Mouse (Mus musculus): ENCODE measurements at regions not wholly inside any gene's neighbourhood (a gene's known extent, or its start where the extent isn't known, plus 50 kb on each side); places are given as distances from the start of the nearest gene placed in this dataset.

GRCm38 (mm10) chr5:119758880-119759279 is 73.6 kb upstream of the Tbx5 start:
- no peaks in the 10 kb centered on the region for H3K27me3 ChIP-seq (replicated peaks; ENCODE audit: control insufficient read depth, insufficient read depth, low read length)

GRCm38 (mm10) chr5:119762102-119762501 is 70.4 kb upstream of the Tbx5 start:
- Histone ChIP-seq H3K27ac (ENCODE audit: insufficient read depth, low read depth, low read length) (no peak overlapping the region), H3K27me3 (replicated peaks; ENCODE audit: control insufficient read depth, insufficient read depth, low read length) (no peaks in the 10 kb centered on the region), H3K4me3 (ENCODE audit: insufficient read depth, low read depth, low read length) (no peak overlapping the region), H3K4me1 (ENCODE audit: control insufficient read depth, insufficient read depth, low read length) (no peaks in the 10 kb centered on the region), H3K36me3 (ENCODE audit: control insufficient read depth, insufficient read depth, low read length) (no peaks in the 10 kb centered on the region)
- 0 out of 2 replicates have a peak, but pooled peaks have one; percentile 16 for TF ChIP-seq CTCF (conservative IDR thresholded peaks at IDR 0.05; ENCODE audit: insufficient read depth, insufficient read length, low read depth, low read length)
- TF ChIP-seq POLR2A (IDR thresholded peaks at IDR 0.05; ENCODE audit: low read depth, low read length) = no peak
- 71% methylated on average over 4 of the region's 4 CpGs for WGBS
- DNase-seq = no peak

More at GRCm38 (mm10) chr5:119758880-119759279, 73.6 kb upstream of the Tbx5 start:
- Histone ChIP-seq H3K27ac (ENCODE audit: insufficient read depth, low read depth, low read length) (no peak overlapping the region), H3K4me1 (ENCODE audit: control insufficient read depth, insufficient read depth, low read length) (no peaks in the 10 kb centered on the region), H3K4me3 (ENCODE audit: insufficient read depth, low read depth, low read length) (no peak overlapping the region), H3K36me3 (ENCODE audit: control insufficient read depth, insufficient read depth, low read length) (no peaks in the 10 kb centered on the region)
- no peak for DNase-seq
- TF ChIP-seq CTCF (conservative IDR thresholded peaks at IDR 0.05; ENCODE audit: insufficient read depth, insufficient read length, low read depth, low read length) = no peak
- TF ChIP-seq POLR2A (IDR thresholded peaks at IDR 0.05; ENCODE audit: low read depth, low read length) = no peak
- WGBS = 68% methylated on average over 4 of the region's 4 CpGs

GRCm38 (mm10) chr5:119763337-119763736 is 69.1 kb upstream of the Tbx5 start:
- TF ChIP-seq CTCF (conservative IDR thresholded peaks at IDR 0.05; ENCODE audit: insufficient read depth, insufficient read length, low read depth, low read length) (no peak), POLR2A (IDR thresholded peaks at IDR 0.05; ENCODE audit: low read depth, low read length) (no peak)
- Histone ChIP-seq H3K4me3 (ENCODE audit: insufficient read depth, low read depth, low read length) (no peak overlapping the region), H3K27ac (ENCODE audit: insufficient read depth, low read depth, low read length) (no peak overlapping the region), H3K4me1 (ENCODE audit: control insufficient read depth, insufficient read depth, low read length) (no peaks in the 10 kb centered on the region), H3K36me3 (ENCODE audit: control insufficient read depth, insufficient read depth, low read length) (no peaks in the 10 kb centered on the region), H3K27me3 (replicated peaks; ENCODE audit: control insufficient read depth, insufficient read depth, low read length) (no peaks in the 10 kb centered on the region)
- no peak for DNase-seq
- 34% methylated on average over 7 of the region's 7 CpGs for WGBS

- Histone ChIP-seq H3K27me3 (replicated peaks; ENCODE audit: control insufficient read depth, insufficient read depth, low read length) (no peaks in the 10 kb centered on the region), H3K27ac (ENCODE audit: insufficient read depth, low read depth, low read length) (no peak overlapping the region), H3K4me3 (ENCODE audit: insufficient read depth, low read depth, low read length) (no peak overlapping the region), H3K36me3 (ENCODE audit: control insufficient read depth, insufficient read depth, low read length) (no peaks in the 10 kb centered on the region), H3K4me1 (ENCODE audit: control insufficient read depth, insufficient read depth, low read length) (no peaks in the 10 kb centered on the region)
- no peak for TF ChIP-seq POLR2A (IDR thresholded peaks at IDR 0.05; ENCODE audit: low read depth, low read length)
- no peak for TF ChIP-seq CTCF (conservative IDR thresholded peaks at IDR 0.05; ENCODE audit: insufficient read depth, insufficient read length, low read depth, low read length)
- 41% methylated on average over 13 of the region's 13 CpGs for WGBS
- DNase-seq = no peak
These were observed 66.1 kb upstream of the Tbx5 start for GRCm38 (mm10) chr5:119766372-119766771.

- DNase-seq = no peak
- WGBS = 39% methylated on average over 2 of the region's 2 CpGs
These were observed 61.5 kb upstream of the Tbx5 start for GRCm38 (mm10) chr5:119770951-119771350.

GRCm38 (mm10) chr5:119776106-119776887 is 56.2 kb upstream of the Tbx5 start:
- WGBS = 55% methylated on average over 9 of the region's 9 CpGs
- H3K4me3 ChIP-seq (ENCODE audit: insufficient read depth, low read depth, low read length) = no peak overlapping the region
- H3K27ac ChIP-seq (ENCODE audit: insufficient read depth, low read depth, low read length) = no peak overlapping the region
- DNase-seq = peak; percentile 24
- no peak for TF ChIP-seq CTCF (conservative IDR thresholded peaks at IDR 0.05; ENCODE audit: insufficient read depth, insufficient read length, low read depth, low read length)
- TF ChIP-seq POLR2A (IDR thresholded peaks at IDR 0.05; ENCODE audit: low read depth, low read length) = no peak
- H3K27me3 ChIP-seq (replicated peaks; ENCODE audit: control insufficient read depth, insufficient read depth, low read length) = no peaks in the 10 kb centered on the region
- no peaks in the 10 kb centered on the region for H3K36me3 ChIP-seq (ENCODE audit: control insufficient read depth, insufficient read depth, low read length)
- H3K4me1 ChIP-seq (ENCODE audit: control insufficient read depth, insufficient read depth, low read length) = no peaks in the 10 kb centered on the region

More at GRCm38 (mm10) chr5:119770951-119771350, 61.5 kb upstream of the Tbx5 start:
- TF ChIP-seq POLR2A (IDR thresholded peaks at IDR 0.05; ENCODE audit: low read depth, low read length) (no peak), CTCF (conservative IDR thresholded peaks at IDR 0.05; ENCODE audit: insufficient read depth, insufficient read length, low read depth, low read length) (no peak)
- Histone ChIP-seq H3K36me3 (ENCODE audit: control insufficient read depth, insufficient read depth, low read length) (no peaks in the 10 kb centered on the region), H3K4me3 (ENCODE audit: insufficient read depth, low read depth, low read length) (no peak overlapping the region), H3K27me3 (replicated peaks; ENCODE audit: control insufficient read depth, insufficient read depth, low read length) (no peaks in the 10 kb centered on the region), H3K27ac (ENCODE audit: insufficient read depth, low read depth, low read length) (no peak overlapping the region), H3K4me1 (ENCODE audit: control insufficient read depth, insufficient read depth, low read length) (no peaks in the 10 kb centered on the region)

- H3K36me3 ChIP-seq (ENCODE audit: control insufficient read depth, insufficient read depth, low read length) = no peaks in the 10 kb centered on the region
- TF ChIP-seq POLR2A (IDR thresholded peaks at IDR 0.05; ENCODE audit: low read depth, low read length) (no peak), CTCF (conservative IDR thresholded peaks at IDR 0.05; ENCODE audit: insufficient read depth, insufficient read length, low read depth, low read length) (peak; percentile 38)
- H3K4me3 ChIP-seq (ENCODE audit: insufficient read depth, low read depth, low read length) = no peak overlapping the region
- 16% methylated on average over 2 of the region's 2 CpGs for WGBS
- peak; percentile 42 for DNase-seq
- no peak overlapping the region for H3K27ac ChIP-seq (ENCODE audit: insufficient read depth, low read depth, low read length)
- no peaks in the 10 kb centered on the region for H3K27me3 ChIP-seq (replicated peaks; ENCODE audit: control insufficient read depth, insufficient read depth, low read length)
- H3K4me1 ChIP-seq (ENCODE audit: control insufficient read depth, insufficient read depth, low read length) = no peaks in the 10 kb centered on the region
These were observed 54.6 kb upstream of the Tbx5 start for GRCm38 (mm10) chr5:119777836-119778235.

Measured in kidney, adult 2 months (tissue).